Mouse (Mus musculus): Measurements from ENCODE around the gene E2f2.

Gene E2f2

GRCm38 (mm10) chr4:136144927-136145292 is 27.3 kb upstream of the E2f2 start:
- peak; percentile 51 for DNase-seq (ENCODE audit: low read depth)

DNA sequence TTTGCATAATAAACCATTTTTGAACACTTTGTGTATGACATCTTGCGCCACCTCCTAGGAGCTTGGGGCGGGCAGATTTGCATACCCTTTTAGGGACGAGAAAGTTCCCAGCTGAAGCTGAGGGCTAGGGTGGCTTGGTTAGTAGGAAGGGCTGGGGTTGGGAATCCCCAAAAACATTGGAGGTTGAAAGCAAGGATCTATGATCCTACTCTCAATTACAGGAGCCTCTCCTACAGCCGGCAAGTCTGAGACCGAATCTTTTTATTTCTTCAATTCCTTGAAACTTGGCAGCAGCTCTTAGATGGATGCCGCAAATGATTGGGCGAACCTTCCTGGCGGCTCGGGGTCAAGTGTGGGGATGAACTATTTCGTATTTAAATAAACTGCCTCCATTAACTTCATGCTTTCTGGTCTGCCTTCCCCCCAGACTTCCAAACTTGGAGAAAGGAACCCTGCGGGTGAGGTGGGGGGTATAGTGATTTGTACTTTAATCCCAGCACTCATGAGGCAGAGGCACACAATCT is 26.8 kb upstream of the E2f2 start:
- DNase-seq (ENCODE audit: low read depth): peak; percentile 57

DNA sequence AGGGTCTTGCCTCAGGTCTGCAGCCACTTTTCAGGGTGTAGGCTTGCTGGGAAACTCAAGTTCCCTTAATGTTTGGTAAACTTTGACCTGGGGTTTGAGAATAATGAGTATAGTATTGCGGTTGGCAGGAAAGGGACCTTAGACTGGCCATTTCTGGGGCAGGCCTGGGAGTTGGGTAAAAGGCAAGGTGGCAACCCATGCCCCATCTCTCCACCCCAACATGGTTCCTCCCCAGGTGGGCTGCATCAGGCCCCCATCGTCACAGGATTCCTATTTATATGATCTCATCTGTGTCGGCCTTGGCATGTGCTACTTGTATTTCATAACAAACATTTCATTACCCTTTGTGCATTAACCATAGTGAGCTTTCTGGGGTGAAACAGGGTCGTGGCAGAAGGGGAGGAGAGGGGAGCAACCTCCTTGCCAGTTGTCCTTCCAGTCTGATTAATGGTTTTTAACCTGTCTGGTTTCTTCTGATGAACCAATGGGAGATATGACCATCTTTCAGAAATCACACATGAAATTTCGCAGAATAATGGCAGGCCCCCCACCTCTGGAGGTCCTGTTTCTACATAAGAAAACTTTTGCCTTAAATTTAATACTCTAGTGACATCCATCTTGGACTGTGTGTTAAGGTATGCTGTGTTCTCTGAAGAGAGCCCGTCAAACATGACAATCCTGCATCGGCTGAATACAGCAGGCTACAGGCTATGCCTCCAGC is 26.0 kb upstream of the E2f2 start:
- DNase-seq (ENCODE audit: low read depth): peak; percentile 40

GRCm38 (mm10) chr4:136146712-136147154 is 25.5 kb upstream of the E2f2 start:
- peak; percentile 30 for DNase-seq (ENCODE audit: low read depth)

GRCm38 (mm10) chr4:136147436-136148135 is 24.6 kb upstream of the E2f2 start:
- peak; percentile 90 for DNase-seq (ENCODE audit: low read depth)

DNA sequence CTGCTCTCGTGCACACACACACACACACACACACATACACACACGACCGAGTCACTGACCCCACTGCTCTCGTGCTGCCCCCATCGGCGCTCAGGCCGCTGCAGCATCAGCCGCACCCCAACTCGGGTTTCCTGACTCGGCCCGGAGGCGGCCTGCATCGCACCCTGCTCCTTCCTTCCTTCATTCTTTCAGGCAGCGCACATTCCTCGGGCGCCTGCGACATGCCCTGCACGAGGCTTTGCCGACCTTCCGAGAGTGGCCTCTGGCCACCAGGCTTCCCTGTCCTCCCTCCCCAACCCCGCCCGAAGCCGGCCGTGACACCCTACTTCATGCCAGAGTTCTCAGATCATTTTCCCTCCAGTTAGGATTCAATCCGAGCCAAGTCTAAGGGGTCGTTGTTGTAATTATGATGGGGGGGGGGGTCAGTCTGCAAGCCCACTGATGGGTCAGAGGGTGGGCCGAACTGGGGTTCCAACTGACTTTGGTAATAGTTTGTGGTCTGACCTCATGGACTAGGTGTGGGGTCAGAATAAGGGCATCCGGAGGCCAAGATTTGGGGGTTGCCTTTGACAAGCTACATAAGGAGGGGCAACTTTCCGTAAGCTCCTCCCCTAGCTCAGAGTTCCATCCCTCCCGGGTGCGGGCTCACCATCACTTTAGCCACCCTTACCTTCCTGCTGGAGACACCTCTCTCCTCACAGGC is 23.7 kb upstream of the E2f2 start:
- DNase-seq (ENCODE audit: low read depth): peak; percentile 59

GRCm38 (mm10) chr4:136149045-136149379 is 23.2 kb upstream of the E2f2 start:
- DNase-seq (ENCODE audit: low read depth): no peak

GRCm38 (mm10) chr4:136149734-136150133 is 22.5 kb upstream of the E2f2 start:
- peak; percentile 80 for DNase-seq (ENCODE audit: low read depth)

DNA sequence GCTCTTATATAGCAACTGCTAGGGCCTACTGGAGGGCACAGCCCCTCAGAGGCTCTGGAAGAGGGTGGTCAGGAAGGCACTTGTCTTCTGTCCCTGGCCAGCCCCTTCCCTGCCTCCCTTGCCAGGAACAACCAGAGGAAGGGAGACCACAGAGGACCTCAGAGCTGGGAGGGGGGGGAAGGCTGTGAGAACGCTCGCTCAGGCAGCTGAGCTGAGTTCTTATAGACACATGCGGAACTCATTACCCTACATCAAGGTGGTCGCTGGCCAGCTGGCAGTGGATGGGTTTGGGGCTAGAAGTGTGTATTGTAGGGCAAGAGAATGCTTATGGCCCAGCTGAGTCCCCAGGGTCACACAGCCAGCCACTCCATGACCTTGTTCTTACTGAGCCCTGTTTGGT is 21.6 kb upstream of the E2f2 start:
- DNase-seq (ENCODE audit: low read depth): no peak

- no peak for DNase-seq (ENCODE audit: low read depth)
Measured at GRCm38 (mm10) chr4:136152821-136153220, 19.4 kb upstream of the E2f2 start.

DNA sequence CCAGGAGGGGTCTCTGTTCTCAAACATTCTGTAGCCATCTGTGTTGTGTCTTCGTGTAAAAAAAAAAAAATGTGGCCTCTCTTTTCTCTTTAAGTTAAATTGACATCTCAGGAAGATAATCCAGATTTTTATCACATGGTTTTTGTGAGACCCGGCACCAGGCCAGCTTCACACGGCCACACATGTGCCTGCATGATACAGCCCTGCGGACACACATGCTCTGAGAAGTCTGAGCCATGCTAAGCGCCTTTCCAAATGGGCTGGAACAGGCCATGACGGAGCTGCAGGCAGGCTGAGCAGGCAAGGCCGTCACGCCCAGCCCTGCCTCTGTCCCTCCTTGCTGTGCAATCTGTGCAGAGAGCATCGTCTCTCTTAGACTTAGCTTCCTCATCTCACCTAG is 17.7 kb upstream of the E2f2 start:
- no peak for DNase-seq (ENCODE audit: low read depth)

DNA sequence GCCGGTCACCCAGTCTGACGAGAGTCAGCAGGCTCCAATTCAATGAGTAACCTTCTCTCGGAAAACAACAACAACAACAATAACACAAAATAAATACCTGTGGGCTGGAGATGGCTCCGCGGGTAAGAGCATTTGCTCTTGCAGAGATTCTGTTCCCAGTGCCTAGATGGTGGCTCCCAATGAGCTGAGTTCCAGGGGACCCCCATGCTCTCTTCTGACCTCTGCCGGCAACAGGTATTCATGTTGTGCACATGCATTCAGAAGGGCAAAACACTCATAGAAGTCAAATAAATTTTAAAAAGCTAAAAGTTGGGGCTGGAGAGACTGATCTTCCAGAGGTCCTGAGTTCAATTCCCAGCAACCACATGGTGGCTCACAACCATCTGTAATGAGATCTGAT is 13.7 kb upstream of the E2f2 start:
- no peak for DNase-seq (ENCODE audit: low read depth)

- peak; percentile 87 for DNase-seq (ENCODE audit: low read depth)
Measured at GRCm38 (mm10) chr4:136159802-136160397, 12.3 kb upstream of the E2f2 start.

DNA sequence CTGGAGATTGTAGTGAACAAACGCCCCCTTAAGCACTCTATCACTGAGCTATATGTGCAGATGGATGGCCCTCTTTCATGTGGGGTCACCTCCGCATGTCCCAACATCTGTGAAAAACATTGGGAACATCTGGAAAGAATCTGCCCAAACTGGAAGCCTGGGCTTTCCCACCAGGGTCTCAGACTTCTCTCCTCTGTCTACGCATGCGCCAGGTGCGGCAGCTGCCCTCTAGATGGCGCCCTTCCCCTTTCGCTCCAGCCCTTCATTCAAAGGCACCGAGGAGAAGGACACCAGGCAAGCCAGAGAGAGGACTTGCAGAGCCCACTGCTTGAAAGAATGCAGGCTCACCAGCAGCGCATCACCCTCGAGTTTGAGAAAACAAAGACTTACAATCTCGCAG is 8.7 kb upstream of the E2f2 start:
- peak; percentile 92 for DNase-seq (ENCODE audit: low read depth)

- no peak for DNase-seq (ENCODE audit: low read depth)
Measured at GRCm38 (mm10) chr4:136164981-136165380, 7.2 kb upstream of the E2f2 start.

GRCm38 (mm10) chr4:136167701-136168100 is 4.5 kb upstream of the E2f2 start:
- peak; percentile 61 for DNase-seq (ENCODE audit: low read depth)

DNA sequence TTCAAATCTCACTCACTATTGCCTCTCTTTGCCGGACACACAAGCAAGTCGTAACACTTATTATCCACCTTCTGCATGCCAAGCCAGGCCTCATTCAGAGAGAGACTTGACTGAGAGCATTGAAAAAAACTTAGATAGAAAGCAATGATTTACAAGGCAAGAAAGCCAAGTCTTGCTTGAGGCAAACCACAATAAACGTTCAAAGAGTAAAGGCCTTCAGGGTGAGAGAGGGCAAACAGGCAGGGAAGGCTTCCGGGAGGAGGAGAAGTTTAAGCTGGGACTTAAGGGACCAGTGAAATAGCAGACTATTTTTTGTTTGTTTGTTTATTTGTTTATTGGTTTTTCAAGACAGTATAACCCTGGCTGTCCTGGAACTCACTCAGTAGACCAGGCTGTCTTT is 1.8 kb upstream of the E2f2 start:
- no peak for DNase-seq (ENCODE audit: low read depth)

- DNase-seq (ENCODE audit: low read depth): no peak
Measured at GRCm38 (mm10) chr4:136171455-136171854, 739 bp upstream of the E2f2 start.

GRCm38 (mm10) chr4:136172542-136173209 is 482 bp downstream of the E2f2 start:
- peak; percentile 64 for DNase-seq (ENCODE audit: low read depth)

DNA sequence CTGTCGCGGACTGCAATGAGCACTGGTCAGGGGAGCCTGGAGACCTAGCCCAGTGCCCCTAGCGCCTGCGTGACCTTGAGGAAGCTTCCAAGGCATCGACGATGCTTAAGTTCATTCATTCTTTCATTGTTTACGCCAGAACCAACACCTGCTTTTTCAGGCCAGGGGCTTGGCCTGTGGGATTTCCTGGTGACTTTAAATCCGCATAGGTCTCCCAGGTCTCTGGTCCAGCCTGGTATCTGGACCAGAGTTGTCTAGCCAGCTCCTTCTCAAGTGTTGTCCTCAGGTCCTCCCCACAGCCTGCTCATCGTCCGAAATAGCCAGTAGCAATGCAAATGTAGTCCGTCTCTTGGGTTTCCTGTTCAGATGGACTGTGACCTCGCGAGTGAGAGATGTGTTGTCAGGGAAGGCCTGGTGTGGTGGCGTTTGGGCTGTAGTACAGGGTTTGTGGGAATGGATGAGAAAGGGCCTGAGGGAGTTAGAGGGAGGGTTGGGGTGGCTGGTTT is 1.1 kb downstream of the E2f2 start:
- DNase-seq (ENCODE audit: low read depth): no peak

Data from NIH3T3 (cell line).